Mouse (Mus musculus): ENCODE results near the gene Fam20c. TPM values are rescaled to one million over a fixed set of nuclear protein-coding genes. Genes with fewer than 3 reads are reported as not detected.

Fam20c gene
- polyA plus RNA-seq, 1 experiment = 11.0 TPM

DNA sequence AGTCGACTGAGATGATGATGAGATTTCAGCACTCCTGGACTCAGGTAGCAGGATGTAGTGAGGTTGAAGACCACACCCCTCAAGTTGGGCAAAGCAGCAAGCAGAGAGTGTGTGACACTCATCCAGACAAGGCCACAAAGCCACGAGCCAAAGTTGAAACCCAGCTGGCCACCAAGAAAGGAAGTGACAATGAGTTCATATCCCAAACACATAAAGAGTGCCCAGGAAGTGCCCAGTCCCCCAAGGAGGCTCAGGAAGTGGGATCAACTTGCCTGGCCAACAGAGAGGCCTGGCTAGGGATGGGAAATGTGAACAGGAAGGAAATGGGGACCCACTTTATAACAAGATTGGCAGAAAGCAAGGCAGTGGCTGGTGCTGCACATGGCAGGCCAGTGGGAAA is 99.0 kb downstream of the Fam20c start:
- no peak for TF ChIP-seq CTCF (IDR thresholded peaks at IDR 0.05; ENCODE audit: insufficient read depth, low read length)
- TF ChIP-seq POLR2A (IDR thresholded peaks at IDR 0.05; ENCODE audit: borderline replicate concordance, extremely low read depth, low read depth, low read length) = no peak
- no peaks in the 10 kb centered on the region for H3K4me1 ChIP-seq (ENCODE audit: control insufficient read depth, insufficient read depth, low read length)
- H3K4me3 ChIP-seq (replicated peaks; ENCODE audit: extremely low read depth, low read depth, low read length) = no peak overlapping the region
- DNase-seq = no peak
- 41% methylated on average over 2 of the region's 2 CpGs for WGBS

- Histone ChIP-seq H3K4me3 (replicated peaks; ENCODE audit: extremely low read depth, low read depth, low read length) (no peak overlapping the region), H3K4me1 (ENCODE audit: control insufficient read depth, insufficient read depth, low read length) (no peaks in the 10 kb centered on the region)
- TF ChIP-seq CTCF (IDR thresholded peaks at IDR 0.05; ENCODE audit: insufficient read depth, low read length) (peak; percentile 77), POLR2A (IDR thresholded peaks at IDR 0.05; ENCODE audit: borderline replicate concordance, extremely low read depth, low read depth, low read length) (no peak)
- peak; percentile 81 for DNase-seq
- 36% methylated on average over 9 of the region's 9 CpGs for WGBS
These were observed 102.8 kb downstream of the Fam20c start for GRCm38 (mm10) chr5:138857010-138857617.

- Histone ChIP-seq H3K4me1 (ENCODE audit: control insufficient read depth, insufficient read depth, low read length) (no peaks in the 10 kb centered on the region), H3K4me3 (replicated peaks; ENCODE audit: extremely low read depth, low read depth, low read length) (no peak overlapping the region)
- TF ChIP-seq CTCF (IDR thresholded peaks at IDR 0.05; ENCODE audit: insufficient read depth, low read length) (no peak), POLR2A (IDR thresholded peaks at IDR 0.05; ENCODE audit: borderline replicate concordance, extremely low read depth, low read depth, low read length) (no peak)
- DNase-seq = no peak
- 23% methylated on average over 13 of the region's 13 CpGs for WGBS
These were observed 103.5 kb downstream of the Fam20c start for GRCm38 (mm10) chr5:138857811-138858251.

Other genes with a start within 250 kb of the Fam20c start
- gene 1700123K08Rik, start 189.8 kb upstream of the Fam20c start, polyA plus RNA-seq (2012; rRNA removed) = not detected in 2 replicates
- gene Zfp68, start 134.8 kb upstream of the Fam20c start, polyA plus RNA-seq (2012; rRNA removed) = 6.3 and 8.2 TPM in 2 replicates
- 2.0 and 2.5 TPM in 2 replicates for gene A430033K04Rik, start 131.7 kb upstream of the Fam20c start, polyA plus RNA-seq (2012; rRNA removed)
- gene Gm5294, start 65.6 kb downstream of the Fam20c start, polyA plus RNA-seq (2012; rRNA removed) = not detected in 2 replicates
- 91.5 and 105 TPM in 2 replicates for gene Pdgfa, start 242.9 kb downstream of the Fam20c start, polyA plus RNA-seq (2012; rRNA removed)

Measured in lung, adult 2 months (tissue).